28 mouse cellular contexts compared by ENCODE assay signal in the genomic region with DNA sequence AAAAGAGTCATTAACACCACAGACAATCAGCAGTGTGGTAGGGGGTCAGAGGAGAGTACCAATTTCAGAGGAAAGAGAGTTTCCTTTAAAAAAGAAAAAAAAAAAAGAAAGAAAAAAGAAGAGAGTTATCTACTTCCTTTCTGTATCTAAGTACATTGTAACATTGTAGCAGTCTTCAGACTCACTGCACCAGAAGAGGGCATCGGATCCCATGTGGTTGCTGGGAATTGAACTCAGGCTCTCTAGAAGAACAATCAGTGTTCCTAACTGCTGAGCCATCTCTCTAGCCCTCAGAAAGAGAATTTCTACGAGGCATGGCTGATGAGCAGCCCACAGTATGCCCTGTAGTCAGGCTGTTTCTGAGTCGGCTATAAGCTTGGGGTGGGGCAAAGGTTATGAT. TPM values are rescaled to one million over a fixed set of nuclear protein-coding genes. Genes with fewer than 3 reads are reported as not detected.
DNase-seq lines count a peak whose midpoint lies in the region; ATAC-seq and TF ChIP-seq lines count a peak whose summit lies in the region.
"Had no signal": no experiment of that assay in that cellular context is flagged by ENCODE, and none has a peak within 500 bp of the region (broad histone marks: within the 10 kb centered on the region; RNA-seq: fewer than 3 reads in every experiment).

No protein-coding gene starts in this region.

- DNase-seq in liver, postnatal 0 days = no peak
- DNase-seq in liver, embryonic 11.5 days (ENCODE audit: low spot score) = no peak
- peak; percentile 20 for DNase-seq in brain, adult 2 months (ENCODE audit: low read depth, low spot score)
- no peak for DNase-seq in adrenal gland, postnatal 4 days (ENCODE audit: low spot score in 2 of 2)
- DNase-seq in left cerebral cortex, adult 18-20 months (ENCODE audit: low spot score in 2 of 2) = no peak
- DNase-seq: adrenal gland, adult 2 months; adrenal gland, postnatal 36 days; cerebellum, adult 11 months; cerebellum, adult 9-10 months; cerebellum, postnatal 36 days; embryo, embryonic 11 days; kidney, postnatal 4 days; liver, embryonic 13.5 days; lung, adult 2 months; lung, postnatal 10 days; right cerebral cortex, postnatal 25 days; thymus, adult 18-20 months; thymus, postnatal 25 days had no signal

- H3K36me3 ChIP-seq in intestine, embryonic 16.5 days (ENCODE audit: control insufficient read depth, insufficient read depth, low read length) = no peaks in the 10 kb centered on the region
- H3K36me3 ChIP-seq in intestine, embryonic 15.5 days = no peaks in the 10 kb centered on the region
- H3K36me3 ChIP-seq in liver, postnatal 0 days (replicated peaks; ENCODE audit: insufficient read depth, low read length) = no peaks in the 10 kb centered on the region
- no peaks in the 10 kb centered on the region for H3K36me3 ChIP-seq in liver, embryonic 11.5 days (ENCODE audit: control insufficient read depth, insufficient read depth, low read length)
- H3K36me3 ChIP-seq: embryonic facial prominence, embryonic 12.5 days; heart, embryonic 15.5 days; liver, embryonic 13.5 days had no signal

- TF ChIP-seq CTCF in liver, postnatal 0 days (IDR thresholded peaks at IDR 0.05; ENCODE audit: low read depth) = peak; percentile 13; the same call in 1 of the 2 replicates

- 56% methylated on average over 3 of the region's 3 CpGs for WGBS in intestine, embryonic 16.5 days
- 55% methylated on average over 3 of the region's 3 CpGs for WGBS in intestine, embryonic 15.5 days
- WGBS in liver, postnatal 0 days (ENCODE audit: insufficient replicate concordance) = 59% methylated on average over 3 of the region's 3 CpGs
- 62% methylated on average over 3 of the region's 3 CpGs for WGBS in liver, embryonic 11.5 days

- H3K4me2 ChIP-seq in intestine, embryonic 16.5 days (ENCODE audit: low read depth, low read length) = no peak overlapping the region
- no peak overlapping the region for H3K4me2 ChIP-seq in intestine, embryonic 15.5 days (replicated peaks)
- no peak overlapping the region for H3K4me2 ChIP-seq in liver, postnatal 0 days (ENCODE audit: low read depth, low read length)
- no peak overlapping the region for H3K4me2 ChIP-seq in liver, embryonic 11.5 days
- H3K4me2 ChIP-seq: embryonic facial prominence, embryonic 12.5 days; forebrain, embryonic 15.5 days; heart, embryonic 15.5 days; kidney, embryonic 15.5 days; liver, embryonic 13.5 days; midbrain, embryonic 13.5 days had no signal

- H3K4me1 ChIP-seq in intestine, embryonic 16.5 days (ENCODE audit: control insufficient read depth, insufficient read depth, low read length) = no peaks in the 10 kb centered on the region
- H3K4me1 ChIP-seq in intestine, embryonic 15.5 days (replicated peaks) = no peaks in the 10 kb centered on the region
- peaks cover 3% of the 10 kb centered on the region; the same call in 1 of the 2 replicates for H3K4me1 ChIP-seq in liver, postnatal 0 days (ENCODE audit: insufficient read depth)
- no peaks in the 10 kb centered on the region for H3K4me1 ChIP-seq in liver, embryonic 11.5 days (replicated peaks; ENCODE audit: control insufficient read depth, insufficient read depth, low read length)
- H3K4me1 ChIP-seq: embryonic facial prominence, embryonic 12.5 days; forebrain, embryonic 15.5 days; heart, embryonic 15.5 days; midbrain, embryonic 13.5 days had no signal

- H3K9ac ChIP-seq in intestine, embryonic 16.5 days (ENCODE audit: low read depth, low read length) = no peak overlapping the region
- no peak overlapping the region for H3K9ac ChIP-seq in intestine, embryonic 15.5 days
- H3K9ac ChIP-seq in liver, postnatal 0 days (replicated peaks) = no peak overlapping the region
- H3K9ac ChIP-seq in liver, embryonic 11.5 days (ENCODE audit: low read depth, low read length) = no peak overlapping the region
- H3K9ac ChIP-seq: embryonic facial prominence, embryonic 12.5 days; forebrain, embryonic 15.5 days; heart, embryonic 15.5 days; kidney, embryonic 15.5 days; liver, embryonic 13.5 days; midbrain, embryonic 13.5 days had no signal

- H3K27ac ChIP-seq in intestine, embryonic 16.5 days (ENCODE audit: low read length) = no peak overlapping the region
- H3K27ac ChIP-seq in intestine, embryonic 15.5 days = no peak overlapping the region
- H3K27ac ChIP-seq in liver, postnatal 0 days (ENCODE audit: low read depth) = no peak overlapping the region
- no peak overlapping the region for H3K27ac ChIP-seq in liver, embryonic 11.5 days (ENCODE audit: low read depth, low read length)
- H3K27ac ChIP-seq: embryonic facial prominence, embryonic 12.5 days; forebrain, embryonic 15.5 days; heart, embryonic 10.5 days; heart, embryonic 15.5 days; kidney, embryonic 15.5 days; liver, embryonic 13.5 days; macrophage; midbrain, embryonic 13.5 days had no signal

- no peak overlapping the region for H3K4me3 ChIP-seq in intestine, embryonic 16.5 days (ENCODE audit: low read length)
- H3K4me3 ChIP-seq in intestine, embryonic 15.5 days (replicated peaks) = no peak overlapping the region
- no peak overlapping the region for H3K4me3 ChIP-seq in liver, postnatal 0 days (ENCODE audit: low read depth, low read length)
- no peak overlapping the region for H3K4me3 ChIP-seq in liver, embryonic 11.5 days (ENCODE audit: low read depth, low read length)
- H3K4me3 ChIP-seq: embryonic facial prominence, embryonic 12.5 days; forebrain, embryonic 15.5 days; heart, embryonic 10.5 days; heart, embryonic 15.5 days; kidney, embryonic 15.5 days; liver, embryonic 13.5 days; midbrain, embryonic 13.5 days had no signal

- no peak for TF ChIP-seq EP300 in liver, postnatal 0 days (IDR thresholded peaks at IDR 0.05; ENCODE audit: low read depth)

- 0 out of 2 replicates have a peak, but pooled peaks have one; percentile 27 for ATAC-seq in intestine, embryonic 16.5 days
- no peak; the same call in 1 of the 2 replicates for ATAC-seq in intestine, embryonic 15.5 days
- 0 out of 2 replicates have a peak, but pooled peaks have one; percentile 7 for ATAC-seq in liver, postnatal 0 days
- ATAC-seq in liver, embryonic 11.5 days (replicated peaks; ENCODE audit: low FRiP score) = no peak
- ATAC-seq: forebrain, embryonic 15.5 days; hindbrain, embryonic 16.5 days; midbrain, embryonic 13.5 days had no signal

- H3K27me3 ChIP-seq in intestine, embryonic 16.5 days (replicated peaks; ENCODE audit: control insufficient read depth, insufficient read depth, low read length) = no peaks in the 10 kb centered on the region
- no peaks in the 10 kb centered on the region for H3K27me3 ChIP-seq in intestine, embryonic 15.5 days (replicated peaks)
- H3K27me3 ChIP-seq in liver, postnatal 0 days (ENCODE audit: insufficient read depth, low read length) = no peaks in the 10 kb centered on the region
- no peaks in the 10 kb centered on the region for H3K27me3 ChIP-seq in liver, embryonic 11.5 days (replicated peaks; ENCODE audit: control insufficient read depth, insufficient read depth, low read length)
- H3K27me3 ChIP-seq: embryonic facial prominence, embryonic 12.5 days; forebrain, embryonic 15.5 days; heart, embryonic 15.5 days; kidney, embryonic 15.5 days; liver, embryonic 13.5 days; midbrain, embryonic 13.5 days had no signal

- H3K9me3 ChIP-seq in intestine, embryonic 16.5 days (ENCODE audit: control insufficient read depth, low read length) = no peaks in the 10 kb centered on the region
- no peaks in the 10 kb centered on the region for H3K9me3 ChIP-seq in intestine, embryonic 15.5 days
- no peaks in the 10 kb centered on the region for H3K9me3 ChIP-seq in liver, postnatal 0 days (ENCODE audit: low read length)
- H3K9me3 ChIP-seq in liver, embryonic 11.5 days (ENCODE audit: control insufficient read depth, low read length) = no peaks in the 10 kb centered on the region
- H3K9me3 ChIP-seq: embryonic facial prominence, embryonic 12.5 days; forebrain, embryonic 15.5 days; heart, embryonic 10.5 days; heart, embryonic 15.5 days; kidney, embryonic 15.5 days; liver, embryonic 13.5 days; midbrain, embryonic 13.5 days had no signal

RNA-seq across cellular contexts. Expression of a gene that starts 21.4 kb away (rescaled TPM):
- 3.3 and 4.9 TPM in 2 replicates for polyA plus RNA-seq in intestine, embryonic 16.5 days (2015; fragmentation: Nextera tagmentation; extraction: Ambion mirVana)
- 17.3 and 17.6 TPM in 2 replicates for polyA plus RNA-seq in intestine, embryonic 15.5 days (2015; fragmentation: Nextera tagmentation; extraction: Ambion mirVana)
- 13.9 and 14.7 TPM in 2 replicates for polyA plus RNA-seq in liver, postnatal 0 days (2015; fragmentation: Nextera tagmentation; extraction: Ambion mirVana)
- polyA plus RNA-seq in liver, embryonic 11.5 days (2014; fragmentation: Nextera tagmentation; extraction: Ambion mirVana) = 13.3 and 14.3 TPM in 2 replicates
- total RNA-seq in adrenal gland, postnatal 4 days (2021) = 10 to 100 TPM; 48.8 to 50.2 TPM
- total RNA-seq in left cerebral cortex, adult 18-20 months (2021) = 10 to 100 TPM; 84.4 to 85.7 TPM

Comparison
In these comparisons a context has a peak if more than half of its experiments do, and no peak if none do; other contexts are left out.
1. ATAC-seq: peak in intestine, embryonic 16.5 days (single experiment) and liver, postnatal 0 days (single experiment); none in intestine, embryonic 15.5 days (single experiment) and liver, embryonic 11.5 days (single experiment).